ENCODE assay signal across 8 mouse cellular contexts in the genomic region with DNA sequence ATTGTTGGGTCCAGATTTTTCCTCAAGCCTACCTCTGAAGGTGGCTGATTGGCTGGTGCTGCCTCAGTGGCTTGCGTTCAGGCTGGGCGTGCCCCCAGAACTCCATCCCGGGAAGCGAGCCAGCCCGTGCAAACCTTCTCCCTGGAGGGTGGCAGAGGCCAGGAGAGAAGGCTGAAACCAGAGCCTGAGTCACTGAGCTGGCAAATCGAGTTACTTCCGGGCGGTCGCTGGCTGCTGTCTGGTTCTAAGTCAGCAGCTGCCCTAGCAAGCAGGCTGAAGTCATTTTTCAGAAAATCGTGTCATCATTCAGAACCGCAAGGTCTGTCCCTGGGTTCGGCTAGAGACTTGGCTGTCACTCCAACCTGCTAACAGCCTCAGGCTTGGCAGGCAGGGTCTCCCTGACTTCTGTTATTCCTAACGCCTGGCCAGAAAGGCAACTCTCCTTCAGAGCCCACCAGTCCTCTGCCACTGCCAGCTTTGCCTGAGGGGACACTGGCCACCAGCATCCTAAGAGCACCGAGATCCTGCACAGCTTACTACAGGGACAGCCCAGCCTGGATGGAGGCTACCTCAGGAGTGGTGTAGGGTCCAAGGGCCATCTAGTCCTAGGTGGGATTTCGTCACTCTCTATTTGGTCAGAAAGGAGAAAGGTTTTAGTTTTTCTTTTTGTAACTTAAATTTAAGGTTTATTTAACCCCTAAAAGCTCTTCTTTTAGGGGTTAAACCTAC. TPM values are rescaled to one million over a fixed set of nuclear protein-coding genes. Genes with fewer than 3 reads are reported as not detected.
A peak's percentile ranks its signal among the peaks of the same experiment; 100 is the strongest.
DNase-seq lines count a peak whose midpoint lies in the region; ATAC-seq and TF ChIP-seq lines count a peak whose summit lies in the region.

No protein-coding gene starts in this region.

- no peak for ATAC-seq in kidney, postnatal 0 days (replicated peaks; ENCODE audit: low FRiP score, low read depth)
- peak; percentile 43 for ATAC-seq in stomach, postnatal 0 days (ENCODE audit: low FRiP score, low TSS enrichment)
- no peak for ATAC-seq in liver, embryonic 12.5 days

- H3K9me3 ChIP-seq in kidney, postnatal 0 days (replicated peaks; ENCODE audit: low read length): no peaks in the 10 kb centered on the region
- no peaks in the 10 kb centered on the region for H3K9me3 ChIP-seq in stomach, postnatal 0 days (ENCODE audit: control insufficient read depth, low read length)
- no peaks in the 10 kb centered on the region for H3K9me3 ChIP-seq in liver, embryonic 12.5 days (replicated peaks)

- 50% methylated on average over 15 of the region's 15 CpGs for WGBS in lung, adult 2 months
- WGBS in cerebellum, adult 2 months: 12% methylated on average over 15 of the region's 15 CpGs
- WGBS in kidney, postnatal 0 days: 28% methylated on average over 15 of the region's 15 CpGs
- WGBS in stomach, postnatal 0 days: 32% methylated on average over 15 of the region's 15 CpGs
- 54% methylated on average over 15 of the region's 15 CpGs for WGBS in liver, embryonic 12.5 days (ENCODE audit: insufficient replicate concordance)

- no peak overlapping the region for H3K27ac ChIP-seq in cerebellum, adult 2 months (ENCODE audit: insufficient read depth, low read length)
- no peak overlapping the region for H3K27ac ChIP-seq in kidney, postnatal 0 days
- peak overlapping the region; percentile 49; the same call in 1 of the 2 replicates for H3K27ac ChIP-seq in stomach, postnatal 0 days (replicated peaks)
- H3K27ac ChIP-seq in layer of hippocampus, adult 2 months: no peak overlapping the region
- no peak overlapping the region for H3K27ac ChIP-seq in liver, embryonic 12.5 days

- TF ChIP-seq EP300 in stomach, postnatal 0 days (optimal IDR thresholded peaks at IDR 0.05): no peak

- peak; percentile 68 to 74 for DNase-seq in lung, adult 18-20 months
- DNase-seq in lung, adult 2 months: no peak
- DNase-seq in cerebellum, adult 2 months: peak; percentile 72
- peak; percentile 85 to 87 for DNase-seq in gastrocnemius, postnatal 36 days
- DNase-seq in kidney, postnatal 0 days (ENCODE audit: low spot score): peak; percentile 67
- peak; percentile 80 for DNase-seq in stomach, postnatal 0 days (ENCODE audit: low spot score)
- no peak for DNase-seq in layer of hippocampus, adult 2 months (ENCODE audit: low spot score in 2 of 2)

- H3K36me3 ChIP-seq in kidney, postnatal 0 days (ENCODE audit: insufficient read depth, low read length): no peaks in the 10 kb centered on the region
- no peaks in the 10 kb centered on the region for H3K36me3 ChIP-seq in stomach, postnatal 0 days (ENCODE audit: control insufficient read depth, insufficient read depth, low read length)
- no peaks in the 10 kb centered on the region for H3K36me3 ChIP-seq in liver, embryonic 12.5 days

- intact Hi-C loops in gastrocnemius, postnatal 36 days (cut with DNase I): no loop called here

- H3K27me3 ChIP-seq in cerebellum, adult 2 months (ENCODE audit: control insufficient read depth, insufficient read depth, low read length): no peaks in the 10 kb centered on the region
- H3K27me3 ChIP-seq in kidney, postnatal 0 days (ENCODE audit: insufficient read depth, low read length): no peaks in the 10 kb centered on the region
- H3K27me3 ChIP-seq in stomach, postnatal 0 days (ENCODE audit: control insufficient read depth, insufficient read depth, low read length): no peaks in the 10 kb centered on the region
- H3K27me3 ChIP-seq in liver, embryonic 12.5 days (replicated peaks): 0 out of 2 replicates have a peak, but pooled peaks cover 8% of the 10 kb centered on the region

- no peak for TF ChIP-seq CTCF in lung, adult 2 months (IDR thresholded peaks at IDR 0.05; ENCODE audit: insufficient read depth, low read length)
- no peak for TF ChIP-seq CTCF in cerebellum, adult 2 months (IDR thresholded peaks at IDR 0.05; ENCODE audit: borderline replicate concordance, insufficient read depth, low read depth, low read length)
- no peak for TF ChIP-seq CTCF in kidney, postnatal 0 days (IDR thresholded peaks at IDR 0.05; ENCODE audit: low read depth)
- TF ChIP-seq CTCF in stomach, postnatal 0 days (IDR thresholded peaks at IDR 0.05; ENCODE audit: low read depth): no peak
- TF ChIP-seq CTCF in layer of hippocampus, adult 2 months (conservative IDR thresholded peaks at IDR 0.05): no peak

- H3K4me2 ChIP-seq in kidney, postnatal 0 days (ENCODE audit: low read length): no peak overlapping the region
- no peak overlapping the region for H3K4me2 ChIP-seq in stomach, postnatal 0 days (replicated peaks; ENCODE audit: low read depth)
- H3K4me2 ChIP-seq in liver, embryonic 12.5 days: no peak overlapping the region

- H3K4me1 ChIP-seq in lung, adult 2 months (ENCODE audit: control insufficient read depth, insufficient read depth, low read length): peaks cover 16% of the 10 kb centered on the region
- H3K4me1 ChIP-seq in cerebellum, adult 2 months (ENCODE audit: control insufficient read depth, insufficient read depth, low read length): peaks cover 7% of the 10 kb centered on the region
- peaks cover 10% of the 10 kb centered on the region; the same call in 1 of the 2 replicates for H3K4me1 ChIP-seq in kidney, postnatal 0 days (replicated peaks; ENCODE audit: insufficient read depth, low read length)
- H3K4me1 ChIP-seq in stomach, postnatal 0 days (replicated peaks; ENCODE audit: control insufficient read depth, insufficient read depth): peaks cover 3% of the 10 kb centered on the region
- peaks cover 8% of the 10 kb centered on the region; the same call in 1 of the 2 replicates for H3K4me1 ChIP-seq in liver, embryonic 12.5 days

- no peak overlapping the region for H3K4me3 ChIP-seq in lung, adult 2 months (replicated peaks; ENCODE audit: extremely low read depth, low read depth, low read length)
- H3K4me3 ChIP-seq in cerebellum, adult 2 months (replicated peaks; ENCODE audit: insufficient read depth, low read depth, low read length): no peak overlapping the region
- no peak overlapping the region for H3K4me3 ChIP-seq in kidney, postnatal 0 days (replicated peaks; ENCODE audit: low read depth, low read length)
- H3K4me3 ChIP-seq in stomach, postnatal 0 days (ENCODE audit: low read depth, low read length): no peak overlapping the region
- H3K4me3 ChIP-seq in layer of hippocampus, adult 2 months: no peak overlapping the region
- H3K4me3 ChIP-seq in liver, embryonic 12.5 days: no peak overlapping the region

- no peak overlapping the region for H3K9ac ChIP-seq in kidney, postnatal 0 days (ENCODE audit: low read depth, low read length)
- 0 out of 2 replicates have a peak overlapping the region, but pooled peaks have one; percentile 4 for H3K9ac ChIP-seq in stomach, postnatal 0 days (ENCODE audit: low read length)
- H3K9ac ChIP-seq in liver, embryonic 12.5 days: no peak overlapping the region

- no peak for TF ChIP-seq POLR2A in lung, adult 2 months (IDR thresholded peaks at IDR 0.05; ENCODE audit: borderline replicate concordance, extremely low read depth, low read depth, low read length)
- TF ChIP-seq POLR2A in cerebellum, adult 2 months (IDR thresholded peaks at IDR 0.05; ENCODE audit: borderline replicate concordance, insufficient read depth, low read length): no peak

RNA-seq across cellular contexts. Expression of a gene that starts 11.6 kb away (rescaled TPM):
- 12.9 and 16.5 TPM in 2 replicates for polyA plus RNA-seq in lung, adult 2 months (2012; rRNA removed)
- polyA plus RNA-seq in cerebellum, adult 2 months (2012; rRNA removed): 26.2 and 26.3 TPM in 2 replicates
- 1 to 10 TPM; 1.1 to 1.2 TPM for total RNA-seq in gastrocnemius, postnatal 36 days (2021)
- polyA plus RNA-seq in kidney, postnatal 0 days (2015; fragmentation: Nextera tagmentation; extraction: Ambion mirVana): 53.8 and 56.8 TPM in 2 replicates
- 79.0 and 90.0 TPM in 2 replicates for polyA plus RNA-seq in stomach, postnatal 0 days (2015; fragmentation: Nextera tagmentation; extraction: Ambion mirVana)
- total RNA-seq in layer of hippocampus, adult 2 months (2021): 1 to 10 TPM; 3.9 to 4.5 TPM
- 14.0 and 15.5 TPM in 2 replicates for polyA plus RNA-seq in liver, embryonic 12.5 days (2016; fragmentation: Nextera tagmentation; extraction: Ambion mirVana)

Comparison
In these comparisons a context has a peak if more than half of its experiments do, and no peak if none do; other contexts are left out.
1. DNase-seq: peak in lung, adult 18-20 months (2 of 2), cerebellum, adult 2 months (2 of 2), gastrocnemius, postnatal 36 days (2 of 2), kidney, postnatal 0 days (single experiment) and stomach, postnatal 0 days (single experiment); none in lung, adult 2 months (single experiment) and layer of hippocampus, adult 2 months (0 of 2).